Mouse (Mus musculus): ENCODE measurements around the gene Fh1. TPM values are rescaled to one million over a fixed set of nuclear protein-coding genes. Genes with fewer than 3 reads are reported as not detected.

The Fh1 gene
- total and polyA plus RNA-seq, 3 experiments, result 100 to 122 (median 113) TPM

GRCm38 (mm10) chr1:175675116-175675515 lies 49.7 kb upstream of the Fh1 start:
- in situ Hi-C loops (cut with MboI; ENCODE audit: low pct_ligation_motif_present, low pct_unique_long_range_greater_than_20kb, low sequenced_read_pairs), result loop anchor here (10.0 kb wide), 1 partner anchor 190 kb away; no protein-coding TSS in a partner anchor
- dilution Hi-C loops (cut with MboI; ENCODE audit: extremely low pct_ligation_motif_present, extremely low pct_unique_long_range_greater_than_20kb, low sequenced_read_pairs), result no loop called here
- H3K36me3 ChIP-seq (replicated peaks in 1 of 2; ENCODE audit: control insufficient read depth in 1 of 2, insufficient read depth in 1 of 2, low read length in 1 of 2), result no peaks in the 10 kb centered on the region

GRCm38 (mm10) chr1:175673563-175674325 lies 48.3 kb upstream of the Fh1 start:
- in situ Hi-C loops (cut with MboI; ENCODE audit: low pct_ligation_motif_present, low pct_unique_long_range_greater_than_20kb, low sequenced_read_pairs), result loop anchor here (10.0 kb wide), 1 partner anchor 191 kb away; no protein-coding TSS in a partner anchor
- Histone ChIP-seq H3K9ac (ENCODE audit: insufficient read depth, low read depth) (no peak overlapping the region), H3K9me3 (replicated peaks; ENCODE audit: low read length) (no peaks in the 10 kb centered on the region), H3K4me3 (replicated peaks in 1 of 3; ENCODE audit: low read depth in 2 of 3, low read length in 2 of 3, poor library complexity in 1 of 3) (no peak overlapping the region), H3K79me2 (replicated peaks; ENCODE audit: control insufficient read depth, extremely low read depth, insufficient read depth, poor library complexity, severe bottlenecking) (no peaks in the 10 kb centered on the region), H3K27me3 (replicated peaks) (no peaks in the 10 kb centered on the region), H3K4me1 (ENCODE audit: control insufficient read depth in 1 of 2, insufficient read depth in 2 of 2) (peaks cover 0 to 46% of the 10 kb centered on the region in 2 experiments; a peak in 3 of 4 replicates), H3K4me2 (ENCODE audit: insufficient read depth, low read depth, poor library complexity, severe bottlenecking) (no peak overlapping the region), H3K27ac (ENCODE audit: insufficient read depth, low read depth) (no peak overlapping the region), H3K36me3 (replicated peaks in 1 of 2; ENCODE audit: control insufficient read depth in 1 of 2, insufficient read depth in 1 of 2, low read length in 1 of 2) (no peaks in the 10 kb centered on the region)
- no peak for DNase-seq (ENCODE audit: extremely low read depth)
- TF ChIP-seq ZC3H11A (IDR thresholded peaks at IDR 0.05; ENCODE audit: low read depth, low read length), result no peak
- TF ChIP-seq CHD2 (IDR thresholded peaks at IDR 0.05; ENCODE audit: low read length), result no peak
- TF ChIP-seq E2F4 (IDR thresholded peaks at IDR 0.05; ENCODE audit: insufficient replicate concordance, low read depth, low read length), result no peak
- no peak for TF ChIP-seq MAFK (IDR thresholded peaks at IDR 0.05; ENCODE audit: insufficient replicate concordance, low read length)
- no peak for TF ChIP-seq SMC3 (IDR thresholded peaks at IDR 0.05; ENCODE audit: low read depth, low read length)
- TF ChIP-seq UBTF (IDR thresholded peaks at IDR 0.05; ENCODE audit: low read depth, low read length), result no peak
- TF ChIP-seq KAT2A (IDR thresholded peaks at IDR 0.05; ENCODE audit: insufficient replicate concordance, low read length), result no peak
- dilution Hi-C loops (cut with MboI; ENCODE audit: extremely low pct_ligation_motif_present, extremely low pct_unique_long_range_greater_than_20kb, low sequenced_read_pairs), result no loop called here

More at GRCm38 (mm10) chr1:175675116-175675515, 49.7 kb upstream of the Fh1 start:
- DNase-seq (ENCODE audit: extremely low read depth), result no peak
- Histone ChIP-seq H3K79me2 (replicated peaks; ENCODE audit: control insufficient read depth, extremely low read depth, insufficient read depth, poor library complexity, severe bottlenecking) (no peaks in the 10 kb centered on the region), H3K4me1 (ENCODE audit: control insufficient read depth in 1 of 2, insufficient read depth in 2 of 2) (peaks cover 0 to 33% of the 10 kb centered on the region in 2 experiments; a peak in 2 of 4 replicates), H3K4me2 (ENCODE audit: insufficient read depth, low read depth, poor library complexity, severe bottlenecking) (no peak overlapping the region), H3K27ac (ENCODE audit: insufficient read depth, low read depth) (no peak overlapping the region), H3K9ac (ENCODE audit: insufficient read depth, low read depth) (no peak overlapping the region), H3K9me3 (replicated peaks; ENCODE audit: low read length) (no peaks in the 10 kb centered on the region), H3K27me3 (replicated peaks) (no peaks in the 10 kb centered on the region), H3K4me3 (replicated peaks in 1 of 3; ENCODE audit: low read depth in 2 of 3, low read length in 2 of 3, poor library complexity in 1 of 3) (no peak overlapping the region)
- TF ChIP-seq JUND (conservative IDR thresholded peaks at IDR 0.05; ENCODE audit: low read depth, low read length) (no peak), MEF2A (IDR thresholded peaks at IDR 0.05; ENCODE audit: borderline replicate concordance, low read depth, low read length) (no peak), JUN (IDR thresholded peaks at IDR 0.05; ENCODE audit: insufficient read depth, low read depth, low read length) (no peak), MAZ (IDR thresholded peaks at IDR 0.05; ENCODE audit: low read depth, low read length) (no peak), USF2 (conservative IDR thresholded peaks at IDR 0.05; ENCODE audit: low read depth, low read length) (no peak), ZC3H11A (IDR thresholded peaks at IDR 0.05; ENCODE audit: low read depth, low read length) (no peak), PAX5 (IDR thresholded peaks at IDR 0.05; ENCODE audit: low read length) (no peak), ZMIZ1 (IDR thresholded peaks at IDR 0.05; ENCODE audit: low read depth, low read length) (no peak), ZKSCAN1 (IDR thresholded peaks at IDR 0.05; ENCODE audit: borderline replicate concordance, low read depth, low read length) (no peak), CHD1 (IDR thresholded peaks at IDR 0.05; ENCODE audit: low read depth, low read length) (no peak), CHD2 (IDR thresholded peaks at IDR 0.05; ENCODE audit: low read length) (no peak), NRF1 (IDR thresholded peaks at IDR 0.05; ENCODE audit: low read depth, low read length) (no peak), ZNF384 (IDR thresholded peaks at IDR 0.05; ENCODE audit: low read depth, low read length) (no peak), USF1 (IDR thresholded peaks at IDR 0.05; ENCODE audit: low read depth, low read length) (no peak)

Measured in CH12.LX (cell line).